Mouse (Mus musculus): ENCODE data around the gene Chrm4. TPM values are rescaled to one million over a fixed set of nuclear protein-coding genes. Genes with fewer than 3 reads are reported as not detected.

Gene Chrm4
- total RNA-seq, 1 experiment from 2014 or later = 0.94 TPM

DNA sequence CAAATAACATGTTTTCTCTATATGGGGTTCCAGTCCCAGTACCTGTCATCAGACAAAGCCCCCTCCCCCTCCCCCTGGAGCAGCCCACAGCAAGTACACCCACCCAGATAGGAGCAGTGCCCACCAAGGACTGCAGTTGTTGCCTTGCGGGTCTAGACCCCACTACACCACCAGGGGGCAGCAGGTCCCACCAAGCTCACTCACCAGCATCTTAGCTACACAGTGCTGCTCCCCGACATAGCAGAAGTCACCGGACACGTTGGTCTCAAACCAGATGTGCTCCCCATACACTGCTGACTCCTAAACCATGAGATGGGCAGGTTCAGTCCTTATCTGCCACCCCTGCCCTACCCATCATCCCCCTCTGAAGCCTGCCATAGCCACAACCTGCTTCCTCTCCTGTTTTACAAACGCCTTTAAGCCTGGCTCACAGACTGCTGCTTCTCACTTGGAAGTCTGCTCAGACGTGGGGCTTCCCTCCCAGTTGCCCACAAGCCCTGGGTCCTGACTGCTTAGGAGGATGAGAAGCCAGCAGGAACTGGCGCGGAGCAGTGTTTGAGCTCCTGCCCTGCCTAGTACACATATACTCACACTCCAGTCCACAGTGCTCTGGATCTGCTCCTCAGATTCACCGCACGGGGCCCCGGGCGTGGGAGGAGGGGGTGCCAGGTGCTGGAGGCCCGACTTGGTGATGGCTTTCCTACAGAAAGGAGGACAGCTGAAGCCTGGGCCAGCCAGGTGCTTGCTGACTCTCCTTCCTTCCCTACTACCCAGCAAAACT is 17.3 kb downstream of the Chrm4 start:
- DNase-seq = peak; percentile 82

DNA sequence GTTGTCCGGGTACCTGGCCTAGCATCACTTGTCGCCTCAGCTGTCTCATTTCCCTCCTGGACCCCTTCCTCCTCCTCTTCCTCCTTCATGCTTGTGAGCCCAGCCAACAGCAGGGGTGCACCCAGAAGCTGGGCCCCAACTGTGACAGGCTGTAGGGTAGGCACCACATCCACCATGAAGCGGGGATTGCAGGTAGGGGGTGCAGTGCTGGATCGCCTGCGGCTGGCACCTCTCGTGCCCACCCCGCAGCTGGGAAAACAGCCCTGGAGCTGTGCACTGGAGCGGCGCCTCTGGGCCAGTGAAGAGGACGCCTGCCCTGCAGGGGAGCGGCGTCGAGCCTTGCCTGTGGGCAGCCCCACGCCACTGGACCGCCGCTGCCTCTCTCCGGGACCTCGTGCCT is 18.4 kb downstream of the Chrm4 start, which contains the start of gene Gm9821:
Gene Gm9821 (plus strand): TSS at position 221 of the 400 bp plus-strand sequence.
- DNase-seq = no peak

GRCm38 (mm10) chr2:91946836-91947235 is 19.8 kb downstream of the Chrm4 start:
- DNase-seq = peak; percentile 54

- DNase-seq = peak; percentile 50
Observed at GRCm38 (mm10) chr2:91947397-91948150, 20.5 kb downstream of the Chrm4 start.

DNA sequence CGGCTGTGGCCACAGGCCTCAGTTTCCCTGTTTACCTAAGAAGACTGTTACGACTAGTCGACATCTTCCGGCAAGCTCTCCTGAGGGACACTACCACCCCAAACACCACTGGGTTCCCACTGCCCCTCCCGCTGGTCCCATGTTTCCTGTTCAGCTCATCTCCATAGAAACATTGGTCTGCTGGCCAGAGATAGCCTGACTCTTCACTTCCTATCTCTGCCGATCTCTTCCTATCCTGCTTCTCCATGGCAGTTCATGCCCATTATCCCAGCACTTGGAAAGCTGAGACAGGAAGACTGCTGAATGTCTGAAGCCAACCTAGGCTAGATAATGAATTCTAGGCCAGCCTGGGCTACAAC is 21.1 kb downstream of the Chrm4 start:
- no peak for DNase-seq

GRCm38 (mm10) chr2:91948792-91949241 is 21.8 kb downstream of the Chrm4 start:
- DNase-seq = no peak

- DNase-seq = peak; percentile 54
Observed at GRCm38 (mm10) chr2:91949411-91950274, 22.6 kb downstream of the Chrm4 start.

- no peak for DNase-seq
Observed at GRCm38 (mm10) chr2:91950275-91951085, 23.4 kb downstream of the Chrm4 start.

DNA sequence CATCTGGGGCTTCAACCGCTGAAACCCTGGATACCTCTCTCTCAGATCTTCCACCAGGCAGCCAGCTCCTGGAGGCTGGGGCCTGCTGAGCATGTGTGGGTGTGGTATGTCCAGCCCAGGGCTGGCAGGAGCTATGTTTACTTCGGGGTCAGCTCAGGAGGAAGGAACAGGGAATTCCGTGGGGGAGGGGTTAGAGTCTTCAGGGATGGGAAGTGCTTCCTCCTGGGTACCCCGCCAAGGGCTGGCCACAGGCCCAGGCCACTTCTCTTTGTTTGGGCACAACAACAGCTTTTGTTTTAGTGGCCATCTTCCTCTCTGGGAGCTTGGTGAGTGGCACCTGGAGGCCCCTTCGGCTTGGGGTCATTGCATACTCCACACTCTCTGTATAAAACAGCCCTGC is 26.8 kb downstream of the Chrm4 start:
- DNase-seq = peak; percentile 53

DNA sequence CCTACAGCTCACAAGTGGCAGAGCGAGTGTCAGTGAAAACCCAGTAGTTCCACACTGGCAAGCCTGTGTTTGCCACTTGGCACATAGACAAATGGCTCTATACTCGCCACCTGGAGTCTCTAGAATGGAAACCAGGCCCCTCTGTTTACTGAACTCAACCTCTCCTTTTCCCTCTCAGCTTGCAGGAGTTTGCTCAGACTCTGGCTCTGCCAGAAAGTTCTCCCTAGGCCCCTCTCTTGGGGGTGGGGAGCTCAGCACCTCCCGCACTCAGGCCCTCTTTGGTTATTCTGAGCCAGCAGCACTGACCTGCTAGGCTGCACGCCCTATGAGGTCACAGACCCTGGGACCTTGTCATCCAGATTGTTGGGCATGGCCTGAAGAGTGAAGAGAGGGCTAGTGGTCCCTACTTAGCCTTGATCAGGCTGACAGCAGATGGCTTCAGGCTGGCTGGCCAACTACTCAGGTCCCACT is 28.1 kb downstream of the Chrm4 start:
- no peak for DNase-seq

- DNase-seq = no peak
Observed at GRCm38 (mm10) chr2:91955875-91956274, 28.8 kb downstream of the Chrm4 start.

- DNase-seq = no peak
Observed at GRCm38 (mm10) chr2:91957096-91957495, 30.0 kb downstream of the Chrm4 start.

DNA sequence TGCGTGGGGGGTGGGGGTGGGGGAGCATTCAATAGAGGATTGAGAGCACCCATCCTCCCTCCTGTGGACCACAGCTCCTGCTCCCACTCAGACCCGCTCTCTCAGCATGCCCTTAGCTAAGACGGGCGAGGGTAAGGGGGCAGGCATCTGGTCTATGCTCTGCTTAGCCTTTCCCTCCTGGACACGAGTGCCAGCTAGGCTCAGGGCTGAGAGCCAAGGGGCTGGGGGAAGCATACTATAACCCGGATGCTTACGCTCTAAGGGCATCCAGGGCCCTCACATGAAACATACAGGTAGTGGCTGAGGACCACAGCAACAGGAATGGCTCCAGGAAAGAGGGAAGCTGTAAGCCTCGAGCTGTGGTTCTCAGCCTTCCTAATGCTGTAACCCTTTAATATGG is 31.0 kb downstream of the Chrm4 start:
- DNase-seq = no peak

DNA sequence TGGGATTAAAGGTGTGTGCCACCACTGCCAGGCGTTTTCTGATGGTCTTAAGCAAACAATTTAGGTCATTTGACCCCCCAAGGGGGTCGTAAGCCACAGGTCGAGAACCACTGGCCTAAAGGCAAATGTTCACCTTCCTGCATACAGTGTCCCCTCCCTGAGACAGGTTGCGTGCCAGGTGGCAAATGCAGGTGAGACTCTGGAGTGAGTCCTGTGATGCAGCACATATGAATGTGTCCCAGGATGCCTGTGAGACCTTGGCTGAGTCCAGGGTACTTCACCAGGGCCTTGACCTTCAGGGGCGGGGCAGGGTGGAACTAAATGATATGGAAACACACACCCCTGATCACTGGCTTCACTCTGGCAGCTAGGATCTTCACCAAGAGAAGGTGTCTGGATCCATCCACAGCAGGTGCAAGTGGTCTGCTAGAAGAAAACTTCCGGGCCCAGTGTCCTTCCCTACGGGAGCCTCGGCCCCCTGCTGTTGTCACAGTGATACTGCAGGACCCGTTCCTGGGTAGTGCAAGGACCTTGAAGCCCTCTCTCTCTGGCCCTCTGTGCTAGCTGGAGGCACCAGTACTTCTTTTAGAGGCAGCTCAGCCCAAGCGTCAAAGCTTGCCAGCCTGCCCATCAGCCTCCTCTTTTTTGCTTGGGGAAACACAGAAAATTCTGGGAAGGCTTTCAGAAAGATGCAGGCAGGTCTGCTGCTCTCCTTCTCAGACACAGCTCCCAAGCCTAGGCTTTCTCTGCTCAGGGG is 31.8 kb downstream of the Chrm4 start:
- DNase-seq = peak; percentile 66

- no peak for DNase-seq
Observed at GRCm38 (mm10) chr2:91959544-91960410, 32.7 kb downstream of the Chrm4 start.

- DNase-seq = no peak
Observed at GRCm38 (mm10) chr2:91960459-91960858, 33.4 kb downstream of the Chrm4 start.

- no peak for DNase-seq
Observed at GRCm38 (mm10) chr2:91961901-91962761, 35.1 kb downstream of the Chrm4 start.

GRCm38 (mm10) chr2:91962864-91963401 is 35.9 kb downstream of the Chrm4 start:
- DNase-seq = peak; percentile 53
